Mouse (Mus musculus): Measurements from ENCODE around the gene Gm20716.
"Not testable (repeated sequence)": the region's sequence is repeated elsewhere in the genome, so short reads cannot be mapped to it uniquely, and the experiment has no call there.

Gm20716 gene

DNA sequence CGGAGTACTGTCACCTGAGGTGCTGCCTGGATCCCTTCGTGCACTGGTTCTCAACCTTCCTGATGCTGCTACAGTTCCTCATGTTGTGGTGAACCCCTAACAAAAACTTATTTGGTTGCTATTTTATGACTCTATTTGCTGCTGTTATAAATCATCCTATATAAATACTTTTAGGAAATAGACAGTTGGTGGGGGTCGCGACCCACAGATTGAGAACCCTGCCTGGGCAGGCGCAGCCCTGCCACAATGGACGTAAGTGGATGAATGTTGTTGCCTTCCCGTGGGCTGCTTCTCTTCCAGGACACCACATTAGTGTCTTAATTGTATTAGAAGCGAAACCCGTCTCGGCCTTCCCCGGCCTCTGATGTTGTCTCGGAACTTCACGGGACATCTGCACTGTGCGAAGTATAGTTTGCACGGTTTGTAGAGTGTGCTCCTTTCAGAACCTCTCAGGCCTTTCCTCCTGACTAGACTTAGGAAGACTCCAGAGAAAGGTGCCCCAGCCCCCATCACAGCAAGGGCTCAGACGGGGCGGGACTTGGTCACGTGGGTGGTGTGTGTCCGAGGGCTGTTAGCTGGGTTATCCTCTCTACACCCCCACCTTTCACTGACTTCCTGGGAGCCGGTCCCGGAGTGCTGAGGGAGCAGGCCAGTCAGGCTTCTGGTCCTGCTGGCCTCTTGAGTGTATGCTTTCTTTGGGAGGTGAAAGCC is 63.3 kb downstream of the Gm20716 start:
- DNase-seq (ENCODE audit: inconsistent ontology term) = no peak

GRCm38 (mm10) chr2:168161978-168162377 is 68.2 kb downstream of the Gm20716 start:
- no peak for DNase-seq (ENCODE audit: inconsistent ontology term)

GRCm38 (mm10) chr2:168161514-168161971 is 68.6 kb downstream of the Gm20716 start:
- no peak for DNase-seq (ENCODE audit: inconsistent ontology term)

DNA sequence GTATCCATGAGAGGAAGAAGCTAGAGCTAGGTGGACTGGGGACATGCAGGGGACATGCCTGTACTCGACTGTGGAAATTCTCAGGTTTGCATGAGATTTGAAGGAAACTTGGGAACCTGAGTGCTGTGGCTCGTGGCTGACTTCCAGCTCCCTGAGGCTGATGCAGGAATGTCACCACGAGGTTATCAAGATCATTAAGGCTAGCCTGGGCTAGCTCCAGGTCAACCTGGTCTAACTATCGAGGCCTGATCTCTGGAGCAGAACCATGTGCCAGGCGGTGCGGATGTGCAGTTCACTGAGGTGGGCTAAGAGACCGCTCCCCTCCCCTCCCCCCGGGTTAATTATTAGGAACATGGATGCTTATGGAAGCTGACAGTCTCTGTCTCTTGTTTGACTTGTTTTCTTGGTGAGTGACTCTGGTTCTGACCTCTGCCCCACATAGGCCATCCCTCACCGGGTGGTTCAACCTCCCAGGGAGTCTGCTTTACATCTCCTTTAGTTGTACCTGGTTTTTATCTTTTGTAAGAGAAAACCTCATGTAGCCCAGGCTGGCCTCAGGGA is 69.7 kb downstream of the Gm20716 start:
- DNase-seq (ENCODE audit: inconsistent ontology term) = no peak

GRCm38 (mm10) chr2:168158911-168159711 is 71.1 kb downstream of the Gm20716 start:
- DNase-seq (ENCODE audit: inconsistent ontology term) = peak; percentile 96

- DNase-seq (ENCODE audit: inconsistent ontology term) = not testable (repeated sequence)
These were observed 72.2 kb downstream of the Gm20716 start for GRCm38 (mm10) chr2:168157974-168158373.

- no peak for DNase-seq (ENCODE audit: inconsistent ontology term)
These were observed 73.8 kb downstream of the Gm20716 start for GRCm38 (mm10) chr2:168156361-168156760.

DNA sequence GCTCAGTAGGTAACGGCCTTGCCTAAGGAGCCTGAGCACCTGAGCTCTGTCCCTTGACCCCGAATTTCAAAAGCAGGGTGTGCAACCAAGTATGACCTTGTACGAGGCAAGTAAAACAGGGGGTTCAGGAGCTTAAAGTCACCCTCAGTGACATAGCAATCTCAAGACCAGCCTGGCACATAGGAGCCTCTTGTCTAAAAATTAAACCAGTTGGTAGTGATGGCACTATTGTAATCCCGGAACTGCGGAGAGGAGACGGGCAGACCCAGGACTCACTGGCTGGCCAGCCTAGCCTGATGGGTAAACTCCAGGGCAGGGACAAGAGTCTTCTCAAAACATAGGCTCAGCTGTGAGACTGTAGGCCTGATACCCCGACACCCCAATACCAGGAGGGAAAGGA is 74.5 kb downstream of the Gm20716 start:
- no peak for DNase-seq (ENCODE audit: inconsistent ontology term)

DNA sequence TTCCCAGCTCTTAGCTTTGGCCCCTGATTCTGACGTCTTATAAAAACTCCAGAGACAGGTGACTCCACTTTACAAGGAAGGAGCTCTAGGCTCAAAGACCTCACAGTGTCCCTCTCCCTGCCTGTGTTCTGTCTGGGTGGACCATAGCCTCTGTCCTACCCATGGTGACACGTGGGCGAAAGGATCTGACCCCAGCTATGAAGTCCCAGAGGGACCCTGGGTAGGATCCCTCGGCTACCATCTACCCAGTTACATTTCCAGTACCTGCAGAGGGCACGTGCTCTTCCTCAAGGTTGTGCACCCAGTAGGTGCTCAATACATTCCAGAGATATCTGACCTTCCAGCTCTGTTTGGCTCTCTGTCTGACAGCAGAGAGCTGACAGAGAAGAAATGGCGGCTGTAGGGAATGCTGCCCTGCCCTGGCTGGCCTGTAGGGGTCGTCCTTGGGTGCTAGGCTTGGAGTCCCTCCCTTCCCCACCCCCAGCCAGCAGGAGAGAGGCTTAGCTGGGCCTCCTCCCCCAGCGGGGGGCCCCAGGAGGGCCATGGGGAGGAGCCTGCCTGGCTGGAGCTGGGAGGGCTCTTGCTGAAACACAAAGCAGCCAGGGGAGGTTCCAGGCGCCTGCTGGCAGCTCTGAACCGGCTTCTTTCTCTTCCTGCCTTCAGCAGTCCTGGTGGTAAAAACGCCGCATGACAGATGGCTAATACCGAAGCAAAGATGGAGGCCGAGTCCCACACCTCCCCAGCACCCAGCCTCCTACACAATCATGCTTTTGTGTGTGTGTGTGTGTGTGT is 75.9 kb downstream of the Gm20716 start:
- DNase-seq (ENCODE audit: inconsistent ontology term) = peak; percentile 97

GRCm38 (mm10) chr2:168149241-168149640 is 80.9 kb downstream of the Gm20716 start:
- no peak for DNase-seq (ENCODE audit: inconsistent ontology term)

DNA sequence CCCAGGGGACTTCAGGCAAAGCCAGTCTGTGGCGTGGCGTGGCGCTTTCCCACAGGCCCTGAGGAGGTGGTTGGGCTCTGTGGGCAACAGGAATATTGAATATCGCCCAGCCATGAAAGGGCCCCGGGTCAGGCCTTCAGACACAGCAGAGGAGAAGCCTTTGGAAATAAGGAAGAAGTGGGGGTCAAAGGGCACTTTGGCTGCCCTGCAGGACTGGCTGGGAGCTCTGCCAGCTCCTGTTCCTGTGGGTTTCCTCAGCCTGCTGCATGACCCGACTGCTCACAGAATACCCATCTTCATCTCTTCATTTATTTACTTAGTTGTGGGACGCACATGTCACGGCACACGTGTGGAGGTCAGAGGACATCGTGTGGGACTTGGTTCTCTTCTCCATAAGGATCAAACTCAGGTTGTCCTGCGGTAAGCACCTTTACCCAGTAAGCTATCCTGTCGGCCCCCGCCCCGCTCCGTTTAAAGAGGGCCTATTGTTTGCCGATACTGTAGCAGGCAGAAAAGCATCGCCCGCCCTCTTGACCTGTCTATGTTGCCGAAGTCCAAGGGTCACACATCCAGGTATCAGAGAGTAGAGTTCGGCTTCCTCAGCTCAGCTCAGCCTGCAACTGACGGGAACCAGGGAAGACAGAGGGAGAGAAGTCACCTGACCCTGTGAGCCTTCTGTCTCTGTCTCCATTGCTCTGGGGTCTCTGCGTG is 82.3 kb downstream of the Gm20716 start:
- DNase-seq (ENCODE audit: inconsistent ontology term) = no peak

- no peak for DNase-seq (ENCODE audit: inconsistent ontology term)
These were observed 84.7 kb downstream of the Gm20716 start for GRCm38 (mm10) chr2:168145437-168145836.

GRCm38 (mm10) chr2:168143794-168144193 is 86.4 kb downstream of the Gm20716 start:
- no peak for DNase-seq (ENCODE audit: inconsistent ontology term)

- no peak for DNase-seq (ENCODE audit: inconsistent ontology term)
These were observed 93.0 kb downstream of the Gm20716 start for GRCm38 (mm10) chr2:168137161-168137560.

Measured in Muller cell, postnatal 12 days (primary cell).